Mouse (Mus musculus) right cerebral cortex, postnatal 25 days (tissue): ENCODE measurements at regions not wholly inside any gene's neighbourhood (a gene's known extent, or its start where the extent isn't known, plus 50 kb on each side); places are given as distances from the start of the nearest gene placed in this dataset.

Source experiments
- DNase-seq: peaks from one replicate; pipeline ENCODE4 v3.0.0; 2022

- no peak for DNase-seq
These were observed 55.9 kb upstream of the Fam19a1 start for GRCm38 (mm10) chr6:96057011-96057410.

DNA sequence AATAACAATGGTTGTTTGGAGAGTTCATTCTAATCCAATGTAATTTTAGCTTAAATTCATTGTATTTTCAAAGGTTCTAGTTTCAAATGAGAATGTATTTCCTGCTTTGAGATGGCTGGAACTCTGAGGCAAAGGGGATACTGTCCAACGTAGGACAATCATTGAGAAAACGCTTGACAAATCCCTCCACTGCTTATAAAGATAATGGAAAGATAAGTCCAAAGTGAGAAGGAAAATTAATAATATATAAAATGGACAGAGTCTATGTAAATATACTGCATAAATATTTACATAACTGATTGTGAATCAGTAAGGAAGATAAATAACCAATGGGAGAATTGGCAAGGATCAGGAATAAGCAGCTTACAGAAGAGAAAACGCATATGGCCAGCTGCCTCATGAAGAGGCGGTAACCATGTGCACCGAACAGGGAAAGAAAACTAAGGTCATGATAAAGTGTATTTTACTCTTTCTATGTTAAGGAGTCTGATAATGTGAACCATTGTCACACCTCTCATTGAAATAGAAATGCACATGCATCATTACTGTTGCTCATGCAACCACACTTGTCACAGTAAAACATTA, 55.3 kb upstream of the Fam19a1 start:
- DNase-seq: no peak

GRCm38 (mm10) chr6:96061979-96062378, 51.0 kb upstream of the Fam19a1 start:
- DNase-seq: no peak
